Mouse (Mus musculus) heart, postnatal 36 days (tissue): ENCODE data around the gene Cwc15. TPM values are rescaled to one million over a fixed set of nuclear protein-coding genes. Genes with fewer than 3 reads are reported as not detected.
A peak's percentile ranks its signal among the peaks of the same experiment; 100 is the strongest.

Experiments used
- DNase-seq, 2 experiments: peaks; one replicate each; pipeline ENCODE4 v3.0.0; 2021 to 2022
- intact Hi-C: fragments of 180-260 bp; cut with DNase I; formaldehyde crosslinking; loops from one replicate; pipeline ENCODE4 v1.15.1; 2025
- total RNA-seq, 2 experiments: library from RNA; stranded (reverse); gene quantifications; 2 replicates each; pipeline ENCODE4 v1.2.3; 2021

Gene Cwc15
- total RNA-seq, 2 experiments from 2014 or later, result 68.5 to 72.9 TPM

- intact Hi-C loops, result no loop called here
- no peak for DNase-seq
Observed at GRCm38 (mm10) chr9:14544034-14544757, 43.8 kb downstream of the Cwc15 start.

DNA sequence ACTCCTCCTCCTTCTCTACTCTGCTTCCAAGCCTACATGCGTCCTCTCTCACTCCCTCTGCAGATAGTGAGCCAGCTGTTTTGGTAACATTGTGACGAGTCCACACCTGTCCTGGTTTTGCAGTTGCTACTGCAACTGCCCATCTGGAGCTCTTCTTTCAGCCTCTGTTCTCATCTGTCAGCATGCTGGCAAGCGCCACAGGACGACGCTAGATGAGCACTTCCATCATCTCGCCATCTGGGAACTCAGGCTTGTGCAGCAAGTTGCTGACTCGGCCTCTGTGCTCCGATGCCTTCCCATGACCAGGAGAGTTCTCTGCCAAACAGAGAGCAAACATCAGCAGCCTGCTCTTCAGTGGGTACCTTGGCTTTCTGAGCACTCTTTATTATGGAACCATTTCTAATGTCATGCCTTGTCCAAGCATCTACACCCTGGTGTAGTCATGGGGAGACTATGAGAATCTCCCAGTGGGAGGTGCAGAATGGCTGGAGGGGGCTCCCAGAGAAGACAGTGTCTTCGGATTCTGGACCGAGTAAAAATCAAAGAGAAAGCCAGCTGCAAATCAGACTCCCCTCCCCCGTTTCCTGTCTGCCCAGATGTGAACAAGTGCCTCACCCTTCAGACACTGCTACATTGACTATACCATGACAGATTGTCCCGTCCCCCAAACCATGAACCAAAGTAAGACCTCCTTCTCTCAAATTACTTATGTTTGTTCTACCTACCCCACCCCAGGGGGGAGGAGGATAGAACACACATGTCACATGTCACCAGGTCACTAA, 47.4 kb downstream of the Cwc15 start:
- intact Hi-C loops, result no loop called here
- peak; percentile 12 to 31 for DNase-seq

- DNase-seq, result no peak
- intact Hi-C loops, result no loop called here
Observed at GRCm38 (mm10) chr9:14548366-14548761, 47.9 kb downstream of the Cwc15 start.

DNA sequence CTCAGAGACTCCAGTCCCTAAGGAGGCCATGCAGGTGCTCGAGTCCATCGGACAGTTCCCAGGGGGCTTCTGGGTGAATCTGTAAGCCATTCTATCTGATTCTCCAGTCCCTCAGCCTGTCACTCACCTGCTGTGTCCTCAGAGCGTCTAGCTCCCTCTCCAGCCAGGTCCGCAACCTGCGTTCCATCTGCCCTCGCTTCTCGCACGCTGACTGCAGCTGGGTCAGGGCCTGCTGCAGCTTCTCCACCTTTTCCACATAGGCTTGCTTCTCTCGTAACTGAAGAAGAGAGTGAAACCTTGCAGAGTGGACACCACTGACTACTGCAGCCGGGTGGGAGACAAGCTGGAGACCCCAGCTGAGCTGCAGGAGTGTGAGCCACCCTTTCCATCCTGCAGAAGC, 57.9 kb downstream of the Cwc15 start:
- DNase-seq, result no peak
- intact Hi-C loops, result no loop called here

GRCm38 (mm10) chr9:14559430-14559829, 59.0 kb downstream of the Cwc15 start:
- no peak for DNase-seq
- intact Hi-C loops, result no loop called here

- intact Hi-C loops, result no loop called here
- no peak for DNase-seq
Observed at GRCm38 (mm10) chr9:14559996-14560395, 59.6 kb downstream of the Cwc15 start.

Other genes starting within 250 kb of the Cwc15 start
- gene Sesn3, start 225.6 kb upstream of the Cwc15 start, total RNA-seq, result 10 to 100 TPM; 23.3 to 25.0 TPM
- gene Endod1, start 119.1 kb upstream of the Cwc15 start, total RNA-seq, result 1 to 10 TPM; 8.2 to 8.5 TPM
- not detected for gene Kdm4d, start 135 bp upstream of the Cwc15 start, total RNA-seq
- 10 to 100 TPM; 52.8 to 58.6 TPM for gene Amotl1, start 144.4 kb downstream of the Cwc15 start, total RNA-seq
- not detected for gene Piwil4, start 240.1 kb downstream of the Cwc15 start, total RNA-seq